Mouse (Mus musculus) liver, embryonic 12.5 days (tissue): Measurements from ENCODE around the gene Ranbp3. TPM values are rescaled to one million over a fixed set of nuclear protein-coding genes. Genes with fewer than 3 reads are reported as not detected.

ENCODE experiments used
- ATAC-seq: fragments of 200-750 bp; cut with Nextera tagmentation; 2 replicates; pipeline ENCODE4 v1.8.0; 2017; ENCODE audit warnings: moderate number of reproducible peaks, mild to moderate bottlenecking, moderate library complexity
- H3K27ac ChIP-seq: fragments of 300-500 bp; sonication (generic); 2 replicates; pipeline ENCODE4 v1.5.1; 2016; ENCODE audit warnings: mild to moderate bottlenecking
- H3K27me3 ChIP-seq: fragments of 300-500 bp; sonication (generic); replicated peaks from 2 replicates; pipeline ENCODE4 v1.6.1; 2016; ENCODE audit warnings: mild to moderate bottlenecking, moderate library complexity
- H3K36me3 ChIP-seq: fragments of 300-500 bp; sonication (generic); 2 replicates; pipeline ENCODE4 v1.6.1; 2016; ENCODE audit warnings: mild to moderate bottlenecking, moderate library complexity
- H3K4me1 ChIP-seq: fragments of 300-500 bp; sonication (generic); 2 replicates; pipeline ENCODE4 v1.6.1; 2016
- H3K4me2 ChIP-seq: fragments of 300-500 bp; sonication (generic); 2 replicates; pipeline ENCODE4 v1.6.1; 2016; ENCODE audit warnings: mild to moderate bottlenecking, moderate library complexity
- H3K4me3 ChIP-seq: fragments of 300-500 bp; sonication (generic); 2 replicates; pipeline ENCODE4 v1.5.1; 2016; ENCODE audit warnings: mild to moderate bottlenecking, moderate library complexity
- H3K9ac ChIP-seq: fragments of 300-500 bp; sonication (generic); 2 replicates; pipeline ENCODE4 v1.6.1; 2016; ENCODE audit warnings: mild to moderate bottlenecking, moderate library complexity
- H3K9me3 ChIP-seq: fragments of 300-500 bp; sonication (generic); replicated peaks from 2 replicates; pipeline ENCODE4 v1.6.1; 2016; ENCODE audit warnings: mild to moderate bottlenecking, moderate library complexity
- WGBS: fragments of 180-500 bp; shearing (Covaris S2); methylation state at CpG from one replicate; pipeline ENCODE4 v1.1.7; 2016; ENCODE audit not compliant: insufficient replicate concordance; 5-methylcytosine and 5-hydroxymethylcytosine counted together
- polyA plus RNA-seq: library from polyadenylated mRNA; unstranded; fragments of >200 nt; fragmentation: Nextera tagmentation; extraction: Ambion mirVana; gene quantifications from 2 replicates; pipeline ENCODE4 v1.2.1, GENCODE M21; 2016

The Ranbp3 gene
- polyA plus RNA-seq, 1 experiment from 2014 or later: 67.5 TPM

DNA sequence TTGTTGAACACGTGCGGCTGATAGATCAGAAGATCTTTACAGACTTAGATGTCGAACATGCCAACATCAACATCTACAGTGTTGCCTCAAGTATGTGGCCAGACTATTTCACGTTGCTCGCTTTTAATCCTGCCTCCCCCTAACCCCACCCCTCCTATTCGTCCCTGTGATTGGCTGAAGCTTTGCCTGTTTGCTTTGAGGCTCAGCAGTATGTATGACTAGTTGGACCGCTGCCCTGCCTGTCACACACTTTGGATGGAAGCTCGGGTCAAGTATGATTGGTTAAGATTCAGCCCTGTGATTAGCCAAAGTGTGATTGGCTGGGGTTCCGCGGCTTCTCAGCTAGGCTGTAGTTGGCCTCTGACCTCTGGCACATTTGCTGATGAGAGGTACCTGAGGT lies 21.3 kb upstream of the Ranbp3 start:
- H3K27me3 ChIP-seq: peaks cover 50% of the 10 kb centered on the region
- WGBS: 28% methylated on average over 10 of the region's 10 CpGs
- H3K9me3 ChIP-seq: no peaks in the 10 kb centered on the region
- ATAC-seq: peak; percentile 40; the same call in 1 of the 2 replicates
- H3K36me3 ChIP-seq: no peaks in the 10 kb centered on the region
- no peak overlapping the region for H3K4me2 ChIP-seq
- H3K4me3 ChIP-seq: no peak overlapping the region
- no peak overlapping the region for H3K9ac ChIP-seq
- peaks cover 9% of the 10 kb centered on the region for H3K4me1 ChIP-seq
- H3K27ac ChIP-seq: no peak overlapping the region

- Histone ChIP-seq H3K9me3 (no peaks in the 10 kb centered on the region), H3K4me3 (no peak overlapping the region), H3K4me1 (peaks cover 3% of the 10 kb centered on the region), H3K27me3 (peaks cover 35% of the 10 kb centered on the region), H3K9ac (no peak overlapping the region), H3K36me3 (no peaks in the 10 kb centered on the region), H3K27ac (no peak overlapping the region), H3K4me2 (no peak overlapping the region)
- WGBS: 50% methylated on average over 2 of the region's 2 CpGs
- no peak for ATAC-seq
These were observed 18.3 kb upstream of the Ranbp3 start for GRCm38 (mm10) chr17:56654771-56655170.

DNA sequence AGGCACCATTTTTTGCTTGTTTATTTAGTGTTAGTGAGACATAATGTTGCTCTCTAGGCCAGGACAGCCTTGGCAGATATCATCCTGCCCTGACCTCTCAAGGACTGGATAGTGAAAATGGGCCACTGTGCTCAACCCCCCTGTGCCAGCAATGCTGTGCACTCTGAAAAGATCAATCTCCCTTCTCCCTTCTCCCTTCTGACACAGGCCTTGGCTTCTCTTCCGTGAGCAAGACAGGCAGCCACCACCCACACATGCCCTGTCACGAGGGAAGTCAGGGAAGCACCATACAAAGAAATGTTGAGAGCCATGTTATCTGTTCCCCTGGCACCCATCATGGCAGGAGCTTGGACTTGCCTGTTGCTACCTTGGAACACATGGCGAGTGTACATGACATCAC lies 17.8 kb upstream of the Ranbp3 start:
- Histone ChIP-seq H3K9me3 (no peaks in the 10 kb centered on the region), H3K4me1 (peaks cover 3% of the 10 kb centered on the region), H3K36me3 (no peaks in the 10 kb centered on the region), H3K27me3 (peaks cover 35% of the 10 kb centered on the region), H3K4me3 (no peak overlapping the region), H3K27ac (0 out of 2 replicates have a peak overlapping the region, but pooled peaks have one; percentile 6), H3K4me2 (no peak overlapping the region), H3K9ac (no peak overlapping the region)
- ATAC-seq: no peak
- 47% methylated on average over 3 of the region's 3 CpGs for WGBS

DNA sequence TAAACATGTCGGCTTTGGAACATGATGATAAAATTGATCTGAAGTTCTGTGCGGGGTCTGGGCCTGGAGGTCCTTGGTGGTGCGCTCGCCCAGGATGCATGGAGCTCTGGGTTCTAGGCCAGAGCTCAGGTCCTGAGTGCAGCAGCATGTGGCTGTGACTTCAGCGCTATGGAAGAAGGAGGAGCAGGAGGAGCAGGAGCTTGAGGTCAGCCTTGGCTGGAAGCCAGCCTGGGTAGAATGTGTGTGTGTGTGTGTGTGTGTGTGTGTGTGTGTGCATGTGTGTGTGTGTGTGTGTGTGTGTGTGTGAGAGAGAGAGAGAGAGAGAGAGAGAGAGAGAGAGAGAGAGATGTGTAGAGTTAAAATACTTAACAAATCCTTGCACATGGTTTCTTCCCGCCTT lies 16.9 kb upstream of the Ranbp3 start:
- H3K27me3 ChIP-seq: peaks cover 40% of the 10 kb centered on the region
- no peaks in the 10 kb centered on the region for H3K9me3 ChIP-seq
- no peak overlapping the region for H3K9ac ChIP-seq
- peaks cover 6% of the 10 kb centered on the region for H3K4me1 ChIP-seq
- H3K4me3 ChIP-seq: no peak overlapping the region
- no peak for ATAC-seq
- H3K27ac ChIP-seq: no peak overlapping the region
- 70% methylated on average over 6 of the region's 6 CpGs for WGBS
- no peaks in the 10 kb centered on the region for H3K36me3 ChIP-seq
- no peak overlapping the region for H3K4me2 ChIP-seq

DNA sequence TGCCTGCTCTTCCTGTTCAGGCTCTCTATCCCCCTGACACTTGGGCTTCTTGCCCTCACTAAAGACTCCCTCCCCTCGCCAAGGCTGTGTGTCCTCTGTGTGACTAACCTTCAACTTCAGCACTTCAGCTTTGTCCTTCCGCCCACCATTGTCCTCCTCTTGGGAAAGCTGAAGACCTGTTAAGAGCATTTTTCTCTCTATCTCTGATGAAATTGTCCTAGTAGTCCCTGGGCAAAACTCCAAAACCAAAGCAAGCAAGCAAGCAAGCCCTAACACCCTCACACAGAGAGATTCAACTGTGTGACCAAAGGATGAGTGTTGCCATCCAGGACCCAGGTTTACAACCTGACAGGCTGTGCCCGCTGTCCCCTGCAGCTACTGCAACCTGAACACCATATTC lies 9.4 kb upstream of the Ranbp3 start:
- Histone ChIP-seq H3K9me3 (no peaks in the 10 kb centered on the region), H3K36me3 (no peaks in the 10 kb centered on the region), H3K4me2 (no peak overlapping the region), H3K4me1 (peaks cover 15% of the 10 kb centered on the region), H3K4me3 (no peak overlapping the region), H3K27ac (no peak overlapping the region), H3K27me3 (peaks cover 78% of the 10 kb centered on the region), H3K9ac (no peak overlapping the region)
- 54% methylated on average over 3 of the region's 3 CpGs for WGBS
- no peak for ATAC-seq

GRCm38 (mm10) chr17:56664333-56664732 lies 8.8 kb upstream of the Ranbp3 start:
- Histone ChIP-seq H3K27me3 (peaks cover 80% of the 10 kb centered on the region), H3K36me3 (no peaks in the 10 kb centered on the region), H3K9me3 (no peaks in the 10 kb centered on the region), H3K27ac (no peak overlapping the region), H3K4me3 (no peak overlapping the region), H3K4me2 (0 out of 2 replicates have a peak overlapping the region, but pooled peaks have one; percentile 7), H3K4me1 (peaks cover 20% of the 10 kb centered on the region), H3K9ac (0 out of 2 replicates have a peak overlapping the region, but pooled peaks have one; percentile 3)
- no peak for ATAC-seq
- WGBS: 17% methylated on average over 10 of the region's 10 CpGs

- H3K9me3 ChIP-seq: no peaks in the 10 kb centered on the region
- H3K4me2 ChIP-seq: no peak overlapping the region
- ATAC-seq: no peak
- H3K4me1 ChIP-seq: peaks cover 18% of the 10 kb centered on the region
- no peak overlapping the region for H3K9ac ChIP-seq
- 62% methylated on average over 4 of the region's 4 CpGs for WGBS
- no peaks in the 10 kb centered on the region for H3K36me3 ChIP-seq
- H3K4me3 ChIP-seq: no peak overlapping the region
- H3K27me3 ChIP-seq: peaks cover 70% of the 10 kb centered on the region
- H3K27ac ChIP-seq: no peak overlapping the region
These were observed 6.7 kb upstream of the Ranbp3 start for GRCm38 (mm10) chr17:56666384-56666783.

GRCm38 (mm10) chr17:56667591-56667990 lies 5.5 kb upstream of the Ranbp3 start:
- H3K9ac ChIP-seq: no peak overlapping the region
- WGBS: 43% methylated on average over 3 of the region's 3 CpGs
- no peak overlapping the region for H3K27ac ChIP-seq
- no peaks in the 10 kb centered on the region for H3K9me3 ChIP-seq
- H3K4me2 ChIP-seq: no peak overlapping the region
- H3K4me1 ChIP-seq: peaks cover 27% of the 10 kb centered on the region
- no peaks in the 10 kb centered on the region for H3K36me3 ChIP-seq
- peaks cover 62% of the 10 kb centered on the region for H3K27me3 ChIP-seq
- H3K4me3 ChIP-seq: no peak overlapping the region
- ATAC-seq: no peak

- Histone ChIP-seq H3K4me1 (peaks cover 28% of the 10 kb centered on the region), H3K4me3 (peak overlapping the region; percentile 39), H3K36me3 (no peaks in the 10 kb centered on the region), H3K4me2 (peak overlapping the region; percentile 64), H3K27me3 (peaks cover 52% of the 10 kb centered on the region), H3K9me3 (no peaks in the 10 kb centered on the region), H3K27ac (no peak overlapping the region), H3K9ac (peak overlapping the region; percentile 54)
- no peak for ATAC-seq
- 5% methylated on average over 31 of the region's 31 CpGs for WGBS
These were observed 4.5 kb upstream of the Ranbp3 start for GRCm38 (mm10) chr17:56668384-56669144.

DNA sequence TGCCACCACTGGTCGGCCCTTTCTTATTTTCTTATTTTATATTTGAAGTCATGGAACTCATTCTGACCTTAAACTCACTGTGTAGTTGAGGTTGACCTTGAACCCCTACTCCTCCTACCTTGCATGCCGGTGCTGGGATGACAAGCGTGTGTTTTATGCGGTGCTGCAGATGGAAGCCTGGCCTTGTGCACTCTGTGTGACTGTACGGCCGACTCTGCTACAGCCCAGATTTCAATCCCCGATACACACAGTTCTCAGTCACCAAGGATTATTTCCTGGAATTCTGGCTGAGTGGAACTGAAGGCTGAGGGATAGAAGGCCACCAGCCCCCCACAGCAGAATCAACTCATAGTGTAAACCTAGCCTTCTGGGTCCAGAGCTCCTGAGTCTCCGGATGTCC lies 3.3 kb upstream of the Ranbp3 start:
- Histone ChIP-seq H3K9me3 (no peaks in the 10 kb centered on the region), H3K27ac (no peak overlapping the region), H3K36me3 (peaks cover 2% of the 10 kb centered on the region; the same call in 1 of the 2 replicates), H3K4me2 (no peak overlapping the region), H3K4me1 (peaks cover 36% of the 10 kb centered on the region), H3K27me3 (peaks cover 40% of the 10 kb centered on the region), H3K9ac (no peak overlapping the region), H3K4me3 (no peak overlapping the region)
- ATAC-seq: no peak
- WGBS: 81% methylated on average over 8 of the region's 8 CpGs

DNA sequence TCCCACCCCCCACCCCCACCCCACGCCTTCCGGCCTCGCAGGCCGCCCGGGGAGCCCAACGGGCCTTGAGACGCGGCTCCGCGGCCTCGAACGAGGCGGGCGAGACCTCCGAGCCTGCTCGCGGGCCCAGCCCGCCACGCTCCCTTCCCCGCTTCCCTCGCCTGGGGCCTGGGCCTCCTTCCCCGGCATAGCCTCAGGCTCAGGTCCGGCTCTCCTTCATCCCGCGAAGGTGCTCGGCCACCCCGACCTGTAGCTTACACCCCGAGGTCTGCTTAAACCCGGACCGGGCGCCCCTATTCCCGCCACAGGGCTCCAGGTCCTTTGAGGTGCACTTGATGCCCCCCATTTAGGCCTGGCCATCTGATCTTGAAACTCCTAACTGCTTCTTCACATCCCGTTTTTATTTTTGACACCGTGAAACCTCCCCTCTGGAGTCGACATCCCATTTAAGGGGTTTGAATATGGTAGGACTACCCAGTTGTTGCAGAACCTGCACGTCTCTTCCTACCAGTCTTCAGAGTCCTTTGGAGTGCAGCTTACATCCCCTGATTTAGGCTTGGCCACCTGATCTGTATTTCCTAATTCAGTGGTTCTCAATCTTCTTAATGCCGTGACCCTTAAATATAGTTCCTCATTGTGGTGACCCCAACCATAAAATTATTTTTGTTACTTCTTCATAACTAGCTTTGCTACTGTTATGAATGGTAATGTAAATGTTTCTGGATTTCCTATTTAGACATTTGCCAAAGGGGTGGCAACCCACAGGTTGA lies 738 bp downstream of the Ranbp3 start:
- no peak; the same call in 1 of the 2 replicates for ATAC-seq
- Histone ChIP-seq H3K9ac (peak overlapping the region; percentile 96), H3K27ac (peak overlapping the region; percentile 86), H3K4me1 (peaks cover 57% of the 10 kb centered on the region), H3K4me3 (peak overlapping the region; percentile 80), H3K27me3 (peaks cover 11% of the 10 kb centered on the region), H3K4me2 (peak overlapping the region; percentile 77), H3K36me3 (peaks cover 43% of the 10 kb centered on the region), H3K9me3 (no peaks in the 10 kb centered on the region)
- WGBS: 2% methylated on average over 36 of the region's 37 CpGs

DNA sequence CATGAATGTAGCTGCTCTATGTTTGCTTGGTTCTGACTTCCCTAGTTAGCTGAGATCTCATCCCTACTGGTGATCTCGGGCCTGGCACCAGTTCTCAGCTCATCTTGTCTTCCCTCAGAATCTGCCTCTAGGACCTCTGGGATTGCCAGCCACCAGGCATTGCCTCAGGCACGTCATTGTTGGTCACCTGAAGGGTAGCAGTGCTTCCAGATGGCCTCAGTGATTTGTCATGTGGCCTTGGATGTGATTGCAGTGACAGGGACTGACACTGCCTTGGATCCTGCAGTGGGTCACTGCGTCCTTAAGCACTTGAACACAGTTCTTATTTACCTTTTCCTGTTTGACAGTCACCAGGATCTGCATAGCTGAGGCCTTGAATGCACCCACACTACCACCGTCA lies 8.7 kb downstream of the Ranbp3 start:
- Histone ChIP-seq H3K27me3 (no peaks in the 10 kb centered on the region), H3K27ac (no peak overlapping the region), H3K4me1 (peaks cover 90% of the 10 kb centered on the region), H3K4me2 (peak overlapping the region; percentile 49), H3K4me3 (no peak overlapping the region), H3K9ac (peak overlapping the region; percentile 54; the same call in 1 of the 2 replicates), H3K36me3 (peaks cover 99% of the 10 kb centered on the region), H3K9me3 (no peaks in the 10 kb centered on the region)
- ATAC-seq: no peak
- whole genome bisulfite sequencing: 80% methylated on average over 4 of the region's 4 CpGs
